Mouse (Mus musculus): ENCODE data around the gene Trim34b. TPM values are rescaled to one million over a fixed set of nuclear protein-coding genes. Genes with fewer than 3 reads are reported as not detected.
A peak's percentile ranks its signal among the peaks of the same experiment; 100 is the strongest.
"Not testable (repeated sequence)": the region's sequence is repeated elsewhere in the genome, so short reads cannot be mapped to it uniquely, and the experiment has no call there.

Trim34b gene
- polyA plus RNA-seq (2014; fragmentation: Nextera tagmentation; extraction: Ambion mirVana), result not detected in 2 replicates

DNA sequence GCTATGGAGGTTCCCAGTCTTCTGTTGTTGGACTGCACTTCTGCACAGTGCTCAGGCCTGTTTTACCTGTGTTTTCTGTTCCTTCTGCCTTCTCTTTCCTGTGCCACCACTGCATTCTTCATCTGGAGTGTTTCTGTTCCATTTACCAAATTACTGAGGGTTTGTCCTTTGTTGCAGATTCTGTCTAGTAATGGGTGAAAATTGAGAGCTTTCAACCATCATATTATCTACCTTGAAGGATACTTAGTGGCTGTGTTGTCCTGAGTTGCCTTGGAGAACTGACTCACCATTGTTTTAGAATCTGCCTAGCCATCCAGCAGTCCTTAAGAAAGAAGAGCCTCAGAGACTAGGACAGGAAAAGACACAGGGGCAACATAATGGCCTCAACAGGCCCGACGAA is at the start of gene Trim34b:
TSS of gene Trim34b (plus strand) at position 301 of the 400 bp plus-strand sequence.
- not testable (repeated sequence) for H3K4me1 ChIP-seq (ENCODE audit: control insufficient read depth, insufficient read depth, low read length); H3K36me3 ChIP-seq (replicated peaks; ENCODE audit: control insufficient read depth, insufficient read depth, low read depth, low read length); H3K9me3 ChIP-seq (replicated peaks; ENCODE audit: control insufficient read depth, low read length); H3K9ac ChIP-seq (replicated peaks; ENCODE audit: low read length); H3K4me3 ChIP-seq (ENCODE audit: low read depth, low read length); H3K4me2 ChIP-seq (ENCODE audit: low read depth, low read length); DNase-seq (ENCODE audit: low spot score); H3K27me3 ChIP-seq (ENCODE audit: control insufficient read depth, insufficient read depth, low read length); ATAC-seq (replicated peaks; ENCODE audit: insufficient number of reproducible peaks, low FRiP score, low TSS enrichment, low read depth); H3K27ac ChIP-seq (replicated peaks; ENCODE audit: low read depth, low read length)
- WGBS, result 100% methylated on average over 2 of the region's 2 CpGs

DNA sequence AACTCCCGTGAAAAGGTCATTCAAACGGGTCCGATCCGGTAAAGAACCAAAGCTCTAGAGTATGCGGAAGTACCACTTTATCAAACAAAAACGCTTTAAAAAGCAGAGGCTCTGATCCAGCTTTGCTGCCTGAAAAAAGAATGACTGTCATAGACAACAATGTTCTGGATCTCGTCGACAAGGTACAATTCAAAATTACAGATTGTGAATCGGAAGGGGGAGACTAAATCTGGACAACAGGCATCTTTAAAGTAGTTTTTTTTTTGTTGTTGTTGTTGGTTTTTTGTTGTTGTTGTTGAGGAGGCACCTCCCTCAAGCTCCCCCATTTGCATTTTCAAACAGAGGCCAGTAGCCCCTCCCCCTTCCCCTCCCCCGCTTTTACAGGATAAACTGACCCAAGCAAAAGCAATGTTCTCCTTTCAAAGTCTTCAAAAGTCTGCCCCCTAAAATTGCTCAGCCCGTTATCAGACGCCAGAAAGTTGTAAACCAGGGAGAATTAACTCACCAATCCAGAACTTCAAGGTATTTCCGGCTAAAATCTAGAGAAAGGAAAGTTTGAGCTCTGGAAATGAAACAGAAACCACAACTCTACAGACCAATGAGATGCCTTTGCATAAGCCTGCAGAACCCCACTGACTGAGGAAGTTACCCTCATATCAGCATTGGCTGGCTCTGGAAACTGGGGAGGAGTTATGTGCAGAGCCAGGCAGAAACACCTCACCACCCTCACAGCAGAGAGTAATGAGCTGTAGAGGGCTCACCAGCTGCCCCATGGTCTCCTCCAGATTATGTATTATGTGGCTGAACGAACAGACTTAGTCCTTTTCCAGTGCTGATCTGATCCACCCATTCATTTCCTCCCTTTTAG is 41.5 kb upstream of the Trim34b start, which contains the start of gene Trim5:
TSS of gene Trim5 (minus strand) at position 519 of the 868 bp plus-strand sequence.
- H3K9me3 ChIP-seq (replicated peaks; ENCODE audit: control insufficient read depth, low read length); H3K4me2 ChIP-seq (ENCODE audit: low read depth, low read length); H3K9ac ChIP-seq (replicated peaks; ENCODE audit: low read length); H3K4me1 ChIP-seq (ENCODE audit: control insufficient read depth, insufficient read depth, low read length); H3K27ac ChIP-seq (replicated peaks; ENCODE audit: low read depth, low read length); H3K36me3 ChIP-seq (replicated peaks; ENCODE audit: control insufficient read depth, insufficient read depth, low read depth, low read length); ATAC-seq (replicated peaks; ENCODE audit: insufficient number of reproducible peaks, low FRiP score, low TSS enrichment, low read depth); DNase-seq (ENCODE audit: low spot score); H3K27me3 ChIP-seq (ENCODE audit: control insufficient read depth, insufficient read depth, low read length); H3K4me3 ChIP-seq (ENCODE audit: low read depth, low read length): not testable (repeated sequence)
- 38% methylated on average over 14 of the region's 14 CpGs for WGBS

DNA sequence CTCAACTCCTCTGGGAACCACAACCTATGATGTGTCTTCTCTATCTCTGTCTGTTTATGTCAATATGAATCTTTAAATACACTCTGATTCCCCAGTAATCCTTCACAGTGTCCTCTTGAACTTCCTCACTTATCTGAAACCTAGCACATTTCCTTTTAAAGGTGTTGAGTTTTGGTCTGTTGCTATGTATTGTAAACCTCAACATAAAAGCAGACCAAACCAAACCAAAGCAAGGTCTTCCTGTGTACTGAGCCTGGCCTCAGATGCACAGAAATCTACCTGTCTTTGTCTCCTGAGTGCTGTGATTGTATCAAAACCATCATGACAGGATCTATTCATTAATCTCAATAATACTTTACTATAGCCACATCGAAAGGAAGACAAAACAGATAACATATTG is 38.6 kb upstream of the Trim34b start:
- Histone ChIP-seq H3K27ac (replicated peaks; ENCODE audit: low read depth, low read length) (no peak overlapping the region), H3K9me3 (replicated peaks; ENCODE audit: control insufficient read depth, low read length) (no peaks in the 10 kb centered on the region), H3K36me3 (replicated peaks; ENCODE audit: control insufficient read depth, insufficient read depth, low read depth, low read length) (no peaks in the 10 kb centered on the region), H3K4me3 (ENCODE audit: low read depth, low read length) (no peak overlapping the region), H3K4me2 (ENCODE audit: low read depth, low read length) (no peak overlapping the region), H3K27me3 (ENCODE audit: control insufficient read depth, insufficient read depth, low read length) (no peaks in the 10 kb centered on the region), H3K4me1 (ENCODE audit: control insufficient read depth, insufficient read depth, low read length) (no peaks in the 10 kb centered on the region), H3K9ac (replicated peaks; ENCODE audit: low read length) (no peak overlapping the region)
- 85% methylated on average over 1 of the region's 1 CpGs for WGBS
- DNase-seq (ENCODE audit: low spot score) (no peak), ATAC-seq (replicated peaks; ENCODE audit: insufficient number of reproducible peaks, low FRiP score, low TSS enrichment, low read depth) (no peak)

DNA sequence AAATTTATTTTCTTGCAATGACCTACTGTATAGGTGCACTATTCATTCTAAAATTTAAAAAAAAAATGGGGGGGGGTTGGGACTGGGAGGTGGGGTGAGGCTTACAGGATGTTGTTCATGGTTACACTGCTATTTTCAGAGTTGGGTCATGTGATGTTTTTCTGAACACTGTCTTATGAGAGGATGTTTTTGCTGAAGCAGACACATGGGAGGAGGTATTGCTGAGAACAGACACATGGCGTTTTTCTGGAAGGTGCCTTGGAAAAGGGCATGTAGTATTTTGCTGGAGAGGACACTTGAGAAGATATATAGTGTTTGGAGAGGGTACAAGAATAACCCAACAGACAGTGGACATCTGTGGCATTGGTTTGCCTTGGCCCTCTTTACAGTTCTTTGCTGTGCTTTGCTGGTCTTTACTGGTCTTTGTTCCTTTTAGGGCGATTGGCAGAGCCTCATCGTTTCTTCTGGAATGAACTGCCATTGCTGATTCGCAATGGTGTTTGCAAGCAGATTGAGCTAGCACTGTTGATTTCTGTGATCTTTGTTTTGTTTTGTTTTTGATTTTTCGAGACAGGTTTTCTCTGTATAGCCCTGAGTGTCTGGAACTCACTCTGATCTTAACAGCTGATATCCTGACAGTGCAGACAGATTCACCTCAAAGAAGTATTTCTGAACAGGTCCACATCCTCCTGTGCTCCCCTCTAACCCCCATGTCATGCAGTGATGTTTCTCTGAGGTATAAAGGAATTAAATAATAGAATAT is 37.5 kb upstream of the Trim34b start:
- H3K4me3 ChIP-seq (ENCODE audit: low read depth, low read length), result no peak overlapping the region
- no peaks in the 10 kb centered on the region for H3K36me3 ChIP-seq (replicated peaks; ENCODE audit: control insufficient read depth, insufficient read depth, low read depth, low read length)
- no peaks in the 10 kb centered on the region for H3K9me3 ChIP-seq (replicated peaks; ENCODE audit: control insufficient read depth, low read length)
- H3K4me1 ChIP-seq (ENCODE audit: control insufficient read depth, insufficient read depth, low read length), result no peaks in the 10 kb centered on the region
- no peak overlapping the region for H3K4me2 ChIP-seq (ENCODE audit: low read depth, low read length)
- H3K9ac ChIP-seq (replicated peaks; ENCODE audit: low read length), result no peak overlapping the region
- H3K27ac ChIP-seq (replicated peaks; ENCODE audit: low read depth, low read length), result no peak overlapping the region
- no peak for ATAC-seq (replicated peaks; ENCODE audit: insufficient number of reproducible peaks, low FRiP score, low TSS enrichment, low read depth)
- H3K27me3 ChIP-seq (ENCODE audit: control insufficient read depth, insufficient read depth, low read length), result no peaks in the 10 kb centered on the region
- DNase-seq (ENCODE audit: low spot score), result no peak
- WGBS, result 79% methylated on average over 5 of the region's 5 CpGs

DNA sequence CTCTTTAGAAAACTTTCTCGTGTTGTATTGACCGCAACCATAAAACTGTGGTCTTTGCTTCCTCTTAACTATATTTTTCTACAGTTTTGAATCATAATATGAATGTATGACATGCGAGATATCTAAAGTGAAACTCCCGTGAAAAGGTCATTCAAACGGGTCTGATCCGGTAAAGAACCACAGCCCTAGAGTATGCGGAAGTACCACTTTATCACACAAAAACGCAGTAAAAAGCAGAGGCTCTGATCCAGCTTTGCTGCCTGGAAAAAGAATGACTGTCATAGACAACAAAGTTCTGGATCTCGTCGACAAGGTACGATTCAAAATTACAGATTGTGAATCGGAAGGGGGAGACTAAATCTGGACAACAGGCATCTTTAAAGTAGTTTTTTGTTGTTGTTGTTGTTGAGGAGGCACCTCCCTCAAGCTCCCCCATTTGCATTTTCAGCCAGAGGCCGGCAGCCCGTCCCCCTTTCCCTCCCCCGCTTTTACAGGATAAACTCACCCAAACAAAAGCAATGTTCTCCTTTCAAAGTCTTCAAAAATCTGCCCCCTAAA is 14.4 kb upstream of the Trim34b start:
- no peaks in the 10 kb centered on the region for H3K36me3 ChIP-seq (replicated peaks; ENCODE audit: control insufficient read depth, insufficient read depth, low read depth, low read length)
- H3K9me3 ChIP-seq (replicated peaks; ENCODE audit: control insufficient read depth, low read length), result no peaks in the 10 kb centered on the region
- no peaks in the 10 kb centered on the region for H3K4me1 ChIP-seq (ENCODE audit: control insufficient read depth, insufficient read depth, low read length)
- ATAC-seq (replicated peaks; ENCODE audit: insufficient number of reproducible peaks, low FRiP score, low TSS enrichment, low read depth), result no peak
- H3K9ac ChIP-seq (replicated peaks; ENCODE audit: low read length), result no peak overlapping the region
- no peak overlapping the region for H3K27ac ChIP-seq (replicated peaks; ENCODE audit: low read depth, low read length)
- no peaks in the 10 kb centered on the region for H3K27me3 ChIP-seq (ENCODE audit: control insufficient read depth, insufficient read depth, low read length)
- peak overlapping the region; percentile 26 for H3K4me3 ChIP-seq (ENCODE audit: low read depth, low read length)
- 14% methylated on average over 15 of the region's 15 CpGs for WGBS
- peak; percentile 4 for DNase-seq (ENCODE audit: low spot score)
- peak overlapping the region; percentile 13; the same call in 1 of the 2 replicates for H3K4me2 ChIP-seq (ENCODE audit: low read depth, low read length)

DNA sequence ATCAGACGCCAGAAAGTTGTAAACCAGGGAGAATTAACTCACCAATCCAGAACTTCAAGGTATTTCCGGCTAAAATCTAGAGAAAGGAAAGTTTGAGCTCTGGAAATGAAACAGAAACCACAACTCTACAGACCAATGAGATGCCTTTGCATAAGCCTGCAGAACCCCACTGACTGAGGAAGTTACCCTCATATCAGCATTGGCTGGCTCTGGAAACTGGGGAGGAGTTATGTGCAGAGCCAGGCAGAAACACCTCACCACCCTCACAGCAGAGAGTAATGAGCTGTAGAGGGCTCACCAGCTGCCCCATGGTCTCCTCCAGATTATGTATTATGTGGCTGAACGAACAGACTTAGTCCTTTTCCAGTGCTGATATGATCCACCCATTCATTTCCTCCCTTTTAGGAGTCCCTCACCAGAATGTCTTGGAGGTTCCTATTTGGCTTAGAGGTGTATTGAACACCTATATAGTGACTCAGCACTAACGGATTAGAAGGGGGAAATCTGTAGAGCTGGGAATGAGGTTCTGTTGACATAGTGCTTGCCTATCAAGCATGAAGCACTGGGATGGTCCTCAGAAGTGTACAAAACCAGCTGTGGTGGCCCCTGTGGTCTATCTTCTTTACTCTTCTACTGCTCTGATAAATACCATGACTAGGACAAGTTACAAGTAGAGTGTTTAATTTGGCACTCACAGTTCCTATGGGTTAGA is 13.7 kb upstream of the Trim34b start, which contains the start of gene Trim12a:
TSS of gene Trim12a (minus strand) at position 98 of the 712 bp plus-strand sequence.
- not testable (repeated sequence) for H3K9ac ChIP-seq (replicated peaks; ENCODE audit: low read length); H3K4me1 ChIP-seq (ENCODE audit: control insufficient read depth, insufficient read depth, low read length); DNase-seq (ENCODE audit: low spot score); ATAC-seq (replicated peaks; ENCODE audit: insufficient number of reproducible peaks, low FRiP score, low TSS enrichment, low read depth); H3K27me3 ChIP-seq (ENCODE audit: control insufficient read depth, insufficient read depth, low read length); H3K27ac ChIP-seq (replicated peaks; ENCODE audit: low read depth, low read length); H3K9me3 ChIP-seq (replicated peaks; ENCODE audit: control insufficient read depth, low read length); H3K36me3 ChIP-seq (replicated peaks; ENCODE audit: control insufficient read depth, insufficient read depth, low read depth, low read length)
- H3K4me2 ChIP-seq (ENCODE audit: low read depth, low read length), result peak within 1 kb of the TSS; percentile 13; the same call in 1 of the 2 replicates
- H3K4me3 ChIP-seq (ENCODE audit: low read depth, low read length), result peak within 1 kb of the TSS; percentile 26
- 31% methylated on average over 4 of the region's 4 CpGs for WGBS

DNA sequence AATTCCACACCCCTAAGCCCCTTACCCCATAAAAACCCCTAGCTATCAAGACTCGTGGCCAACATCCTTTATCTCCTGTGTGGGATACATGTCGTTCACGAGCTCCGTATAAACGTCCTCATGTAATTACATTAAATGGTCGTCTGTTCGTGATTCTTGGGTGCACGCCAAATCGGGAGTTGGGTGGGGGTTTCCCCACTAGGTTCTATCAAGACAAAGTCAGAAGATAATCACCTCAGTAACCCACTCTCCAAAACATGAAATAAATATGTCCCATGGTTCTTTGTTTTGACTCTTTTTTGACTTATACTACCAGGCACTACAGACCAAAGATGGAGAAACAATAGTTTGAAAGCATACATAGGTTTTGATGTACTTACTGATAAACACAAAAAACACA is 7.2 kb upstream of the Trim34b start:
- ATAC-seq (replicated peaks; ENCODE audit: insufficient number of reproducible peaks, low FRiP score, low TSS enrichment, low read depth) (no peak), DNase-seq (ENCODE audit: low spot score) (no peak)
- Histone ChIP-seq H3K4me3 (ENCODE audit: low read depth, low read length) (no peak overlapping the region), H3K9me3 (replicated peaks; ENCODE audit: control insufficient read depth, low read length) (no peaks in the 10 kb centered on the region), H3K27me3 (ENCODE audit: control insufficient read depth, insufficient read depth, low read length) (no peaks in the 10 kb centered on the region), H3K4me1 (ENCODE audit: control insufficient read depth, insufficient read depth, low read length) (no peaks in the 10 kb centered on the region), H3K27ac (replicated peaks; ENCODE audit: low read depth, low read length) (no peak overlapping the region), H3K9ac (replicated peaks; ENCODE audit: low read length) (no peak overlapping the region), H3K4me2 (ENCODE audit: low read depth, low read length) (no peak overlapping the region), H3K36me3 (replicated peaks; ENCODE audit: control insufficient read depth, insufficient read depth, low read depth, low read length) (no peaks in the 10 kb centered on the region)
- WGBS, result 89% methylated on average over 9 of the region's 9 CpGs
